In the genomic region with DNA sequence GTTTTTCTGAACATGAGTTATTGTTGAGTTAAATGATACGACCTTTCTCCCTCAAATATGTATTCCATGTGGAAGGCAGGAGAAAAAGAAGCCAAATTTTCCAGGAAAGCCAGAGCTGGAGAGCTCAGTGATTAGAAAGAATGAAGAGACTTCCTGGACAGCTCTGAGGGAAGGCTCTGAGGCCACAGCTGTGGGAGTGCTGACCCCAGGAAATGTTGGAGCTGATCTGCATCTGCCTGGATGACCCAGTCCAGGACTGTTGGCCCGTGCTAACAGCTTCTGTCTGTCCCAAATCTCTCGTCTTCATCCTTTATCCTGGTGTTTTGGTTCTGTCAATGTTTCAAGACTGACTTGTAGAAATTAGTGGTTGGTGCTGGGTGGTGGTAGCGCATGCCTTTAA, we compare ENCODE assay signal across 20 mouse cellular contexts. TPM values are rescaled to one million over a fixed set of nuclear protein-coding genes. Genes with fewer than 3 reads are reported as not detected.
A peak's percentile ranks its signal among the peaks of the same experiment; 100 is the strongest.
DNase-seq lines count a peak whose midpoint lies in the region; ATAC-seq and TF ChIP-seq lines count a peak whose summit lies in the region.
"Had no signal": no experiment of that assay in that cellular context is flagged by ENCODE, and none has a peak within 500 bp of the region (broad histone marks: within the 10 kb centered on the region; RNA-seq: fewer than 3 reads in every experiment).

No protein-coding gene starts in this region.

- ATAC-seq in kidney, postnatal 0 days (replicated peaks; ENCODE audit: low FRiP score, low read depth) = no peak
- no peak for ATAC-seq in kidney, embryonic 15.5 days (replicated peaks; ENCODE audit: low FRiP score)
- ATAC-seq: forebrain, embryonic 13.5 days; forebrain, embryonic 15.5 days; forebrain, postnatal 0 days had no signal

- TF ChIP-seq CTCF in kidney, adult 2 months (conservative IDR thresholded peaks at IDR 0.05; ENCODE audit: insufficient read depth, insufficient read length, low read depth, low read length) = no peak
- no peak for TF ChIP-seq CTCF in kidney, postnatal 0 days (IDR thresholded peaks at IDR 0.05; ENCODE audit: low read depth)

- H3K9me3 ChIP-seq in kidney, postnatal 0 days (replicated peaks; ENCODE audit: low read length) = no peaks in the 10 kb centered on the region
- H3K9me3 ChIP-seq in kidney, embryonic 15.5 days (replicated peaks) = no peaks in the 10 kb centered on the region

- H3K27me3 ChIP-seq in kidney, adult 2 months (replicated peaks; ENCODE audit: control insufficient read depth, insufficient read depth, low read length) = no peaks in the 10 kb centered on the region
- H3K27me3 ChIP-seq in kidney, postnatal 0 days (ENCODE audit: insufficient read depth, low read length) = no peaks in the 10 kb centered on the region
- no peaks in the 10 kb centered on the region for H3K27me3 ChIP-seq in kidney, embryonic 15.5 days
- H3K27me3 ChIP-seq: embryonic facial prominence, embryonic 13.5 days; forebrain, embryonic 13.5 days; forebrain, embryonic 15.5 days had no signal

- no peak overlapping the region for H3K27ac ChIP-seq in kidney, adult 2 months (ENCODE audit: insufficient read depth, low read depth, low read length)
- H3K27ac ChIP-seq in kidney, postnatal 0 days = no peak overlapping the region
- H3K27ac ChIP-seq in kidney, embryonic 15.5 days = no peak overlapping the region
- H3K27ac ChIP-seq: embryonic facial prominence, embryonic 13.5 days; forebrain, embryonic 13.5 days; forebrain, embryonic 15.5 days had no signal

- DNase-seq in kidney, adult 2 months = peak; percentile 12
- no peak for DNase-seq in kidney, adult 11 months
- peak; percentile 21 for DNase-seq in kidney, postnatal 0 days (ENCODE audit: low spot score)
- peak; percentile 54 for DNase-seq in kidney, postnatal 14 days
- no peak for DNase-seq in kidney, adult 18-20 months
- DNase-seq in kidney, postnatal 4 days = peak; percentile 39 to 48
- DNase-seq in left cerebral cortex, adult 8-10 months (ENCODE audit: low spot score in 2 of 2) = no peak
- DNase-seq: adrenal gland, adult 8-10 months; adrenal gland, postnatal 14 days; cerebellum, adult 11-12 months; cerebellum, adult 2 months; cerebellum, adult 9-10 months; cerebellum, postnatal 10 days; cerebellum, postnatal 25 days; forebrain, postnatal 0 days had no signal

- H3K9ac ChIP-seq in kidney, postnatal 0 days (ENCODE audit: low read depth, low read length) = no peak overlapping the region
- no peak overlapping the region for H3K9ac ChIP-seq in kidney, embryonic 15.5 days
- H3K9ac ChIP-seq: embryonic facial prominence, embryonic 13.5 days; forebrain, embryonic 13.5 days; forebrain, embryonic 15.5 days; forebrain, postnatal 0 days had no signal

- H3K4me1 ChIP-seq in kidney, adult 2 months (ENCODE audit: control insufficient read depth, insufficient read depth, low read length) = no peaks in the 10 kb centered on the region
- no peaks in the 10 kb centered on the region for H3K4me1 ChIP-seq in kidney, postnatal 0 days (replicated peaks; ENCODE audit: insufficient read depth, low read length)
- H3K4me1 ChIP-seq in kidney, embryonic 15.5 days = no peaks in the 10 kb centered on the region
- H3K4me1 ChIP-seq: forebrain, embryonic 13.5 days; forebrain, embryonic 15.5 days had no signal

- H3K4me2 ChIP-seq in kidney, postnatal 0 days (ENCODE audit: low read length) = no peak overlapping the region
- H3K4me2 ChIP-seq in kidney, embryonic 15.5 days = no peak overlapping the region
- H3K4me2 ChIP-seq: embryonic facial prominence, embryonic 13.5 days; forebrain, embryonic 13.5 days; forebrain, embryonic 15.5 days had no signal

- WGBS in kidney, adult 2 months = 62% methylated on average over 4 of the region's 4 CpGs
- WGBS in kidney, postnatal 0 days = 64% methylated on average over 4 of the region's 4 CpGs
- 68% methylated on average over 4 of the region's 4 CpGs for WGBS in kidney, embryonic 15.5 days

- TF ChIP-seq POLR2A in kidney, adult 2 months (IDR thresholded peaks at IDR 0.05; ENCODE audit: low read depth, low read length) = no peak

- H3K4me3 ChIP-seq in kidney, adult 2 months (ENCODE audit: insufficient read depth, low read depth, low read length) = no peak overlapping the region
- no peak overlapping the region for H3K4me3 ChIP-seq in kidney, postnatal 0 days (replicated peaks; ENCODE audit: low read depth, low read length)
- H3K4me3 ChIP-seq in kidney, embryonic 15.5 days (replicated peaks) = no peak overlapping the region
- H3K4me3 ChIP-seq: embryonic facial prominence, embryonic 13.5 days; forebrain, embryonic 13.5 days; forebrain, embryonic 15.5 days had no signal

- H3K36me3 ChIP-seq in kidney, adult 2 months (ENCODE audit: control insufficient read depth, insufficient read depth, low read length) = no peaks in the 10 kb centered on the region
- no peaks in the 10 kb centered on the region for H3K36me3 ChIP-seq in kidney, postnatal 0 days (ENCODE audit: insufficient read depth, low read length)
- H3K36me3 ChIP-seq in kidney, embryonic 15.5 days = no peaks in the 10 kb centered on the region
- H3K36me3 ChIP-seq: embryonic facial prominence, embryonic 13.5 days; forebrain, embryonic 15.5 days had no signal

RNA-seq across cellular contexts. Expression of gene Ust, which starts 42.7 kb away (rescaled TPM):
- 1.5 and 1.6 TPM in 2 replicates for polyA plus RNA-seq in kidney, adult 2 months (2012; rRNA removed)
- polyA plus RNA-seq in kidney, postnatal 0 days (2015; fragmentation: Nextera tagmentation; extraction: Ambion mirVana) = 4.4 and 4.5 TPM in 2 replicates
- polyA plus RNA-seq in kidney, embryonic 15.5 days (2015; fragmentation: Nextera tagmentation; extraction: Ambion mirVana) = 6.5 and 6.6 TPM in 2 replicates
- 10 to 100 TPM; 18.3 to 21.4 (median 19.8) TPM for total RNA-seq in left cerebral cortex, adult 8-10 months (2022)
- total RNA-seq: MEL had no signal

Comparison
In these comparisons a context has a peak if more than half of its experiments do, and no peak if none do; other contexts are left out.
1. DNase-seq: peak in kidney, adult 2 months (single experiment), kidney, postnatal 0 days (single experiment), kidney, postnatal 14 days (single experiment) and kidney, postnatal 4 days (2 of 2); none in kidney, adult 11 months (single experiment), kidney, adult 18-20 months (single experiment) and left cerebral cortex, adult 8-10 months (0 of 2).